Mouse (Mus musculus): ENCODE results near the gene Camta1.

DNA sequence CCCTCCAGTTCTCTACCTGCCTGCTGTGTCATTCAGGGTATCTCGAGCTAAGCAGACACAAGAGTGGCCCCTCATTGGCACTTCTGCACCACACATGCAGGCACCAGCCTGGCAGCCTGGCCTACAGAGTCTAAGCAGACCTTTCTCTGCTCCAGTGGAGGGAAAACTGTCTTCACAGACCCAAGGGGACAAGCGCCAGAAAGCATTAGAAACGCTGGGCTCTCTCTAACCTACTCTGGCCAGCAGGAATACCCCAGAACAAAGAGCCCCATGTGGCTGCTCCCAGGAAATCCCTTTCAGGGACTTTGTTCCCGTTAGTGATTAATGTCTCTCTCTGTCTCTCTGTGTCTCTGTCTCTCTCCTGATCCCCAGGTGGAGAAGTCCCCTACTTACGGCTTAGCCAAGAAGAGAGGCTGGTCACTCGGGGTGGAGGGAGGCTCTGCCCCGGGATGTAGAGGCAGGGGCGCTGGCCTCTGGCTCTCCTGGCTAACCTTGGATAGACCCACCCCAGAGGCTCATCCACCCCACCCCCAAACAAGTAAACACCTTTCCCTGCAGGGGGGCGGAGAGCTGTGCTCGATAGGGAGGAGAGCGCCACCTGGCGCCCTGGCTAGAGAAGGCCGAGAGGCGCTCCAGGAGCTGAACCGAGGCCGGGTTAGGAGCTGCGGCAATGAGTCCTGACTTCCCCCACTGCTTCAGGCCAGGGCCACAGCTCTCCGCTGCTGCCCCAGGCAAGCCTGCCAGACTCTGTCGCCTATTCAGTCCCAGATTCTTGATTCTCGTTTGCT, 722.4 kb downstream of the Camta1 start:
- no peak for TF ChIP-seq POLR2A (IDR thresholded peaks at IDR 0.05; ENCODE audit: borderline replicate concordance, low read depth, low read length)
- TF ChIP-seq CTCF (IDR thresholded peaks at IDR 0.05; ENCODE audit: low read depth, low read length) = peak; percentile 64

Measured in bone marrow macrophage, adult 2 months (primary cell).